Mouse (Mus musculus) midbrain, embryonic 10.5 days (tissue): ENCODE measurements around the gene Ppwd1. TPM values are rescaled to one million over a fixed set of nuclear protein-coding genes. Genes with fewer than 3 reads are reported as not detected.
"Not testable (repeated sequence)": the region's sequence is repeated elsewhere in the genome, so short reads cannot be mapped to it uniquely, and the experiment has no call there.

Experiments
- DNase-seq: peaks from one replicate; pipeline ENCODE4 v3.0.0-alpha.2; 2017; ENCODE audit warnings: low spot score
- H3K27ac ChIP-seq: fragments of 300-500 bp; sonication (generic); replicated peaks from 2 replicates; pipeline ENCODE4 v1.5.1; 2016; ENCODE audit warnings: mild to moderate bottlenecking
- H3K27me3 ChIP-seq: fragments of 300-500 bp; sonication (generic); 2 replicates; pipeline ENCODE4 v1.6.1; 2016; ENCODE audit warnings: low read depth, mild to moderate bottlenecking; ENCODE audit not compliant: poor library complexity, severe bottlenecking
- H3K36me3 ChIP-seq: fragments of 300-500 bp; sonication (generic); 2 replicates; pipeline ENCODE4 v1.6.1; 2016; ENCODE audit warnings: mild to moderate bottlenecking, moderate library complexity
- H3K4me1 ChIP-seq: fragments of 300-500 bp; sonication (generic); 2 replicates; pipeline ENCODE4 v1.6.1; 2016
- H3K4me3 ChIP-seq: fragments of 300-500 bp; sonication (generic); 2 replicates; pipeline ENCODE4 v1.5.1; 2016; ENCODE audit warnings: mild to moderate bottlenecking, moderate library complexity
- H3K9me3 ChIP-seq: fragments of 300-500 bp; sonication (generic); replicated peaks from 2 replicates; pipeline ENCODE4 v1.6.1; 2016; ENCODE audit warnings: mild to moderate bottlenecking
- WGBS: fragments of 180-500 bp; shearing (Covaris S2); methylation state at CpG from one replicate; pipeline ENCODE4 v1.1.7; 2016; 5-methylcytosine and 5-hydroxymethylcytosine counted together
- polyA plus RNA-seq: library from polyadenylated mRNA; unstranded; fragments of >200 nt; fragmentation: Nextera tagmentation; extraction: Ambion mirVana; gene quantifications from 2 replicates; pipeline ENCODE4 v1.2.1, GENCODE M21; 2016

Ppwd1 gene
- 17.9 and 18.6 TPM in 2 replicates for polyA plus RNA-seq

GRCm38 (mm10) chr13:104228384-104229066, at the start of gene Ppwd1, which contains the start of gene Cenpk:
TSS of gene Ppwd1 (minus strand) at chr13:104228843.
TSS of gene Cenpk (plus strand) at chr13:104228611.
- H3K4me1 ChIP-seq = peaks cover 28% of the 10 kb centered on the region
- peak within 1 kb of the TSS; percentile 95 for H3K27ac ChIP-seq
- DNase-seq = peak; percentile 97
- H3K4me3 ChIP-seq = peak within 1 kb of the TSS; percentile 81
- peaks cover 28% of the 10 kb centered on the region for H3K36me3 ChIP-seq
- H3K27me3 ChIP-seq = no peaks in the 10 kb centered on the region
- under 1% methylated on average over 55 of the region's 55 CpGs for WGBS
- no peaks in the 10 kb centered on the region for H3K9me3 ChIP-seq

- Histone ChIP-seq H3K9me3 (no peaks in the 10 kb centered on the region), H3K4me1 (no peaks in the 10 kb centered on the region), H3K27me3 (no peaks in the 10 kb centered on the region), H3K36me3 (no peaks in the 10 kb centered on the region), H3K4me3 (no peak overlapping the region), H3K27ac (no peak overlapping the region)
- WGBS = 95% methylated on average over 3 of the region's 3 CpGs
- no peak for DNase-seq
Measured at GRCm38 (mm10) chr13:104258997-104259396, 30.4 kb upstream of the Ppwd1 start.

- Histone ChIP-seq H3K36me3 (peaks cover 29% of the 10 kb centered on the region), H3K4me3 (peak overlapping the region; percentile 81), H3K27me3 (no peaks in the 10 kb centered on the region), H3K9me3 (no peaks in the 10 kb centered on the region), H3K4me1 (peaks cover 28% of the 10 kb centered on the region), H3K27ac (peak overlapping the region; percentile 95)
- DNase-seq = no peak
- 11% methylated on average over 15 of the region's 15 CpGs for WGBS
Measured at GRCm38 (mm10) chr13:104229181-104229580, 538 bp upstream of the Ppwd1 start.

- Histone ChIP-seq H3K36me3 (peaks cover 28% of the 10 kb centered on the region), H3K4me3 (peak overlapping the region; percentile 81), H3K4me1 (peaks cover 28% of the 10 kb centered on the region), H3K27me3 (no peaks in the 10 kb centered on the region), H3K9me3 (no peaks in the 10 kb centered on the region), H3K27ac (no peak overlapping the region)
- DNase-seq = no peak
- WGBS = 76% methylated on average over 3 of the region's 3 CpGs
Measured at GRCm38 (mm10) chr13:104227478-104227877, 1.2 kb downstream of the Ppwd1 start.

- Histone ChIP-seq H3K9me3 (no peaks in the 10 kb centered on the region), H3K36me3 (peaks cover 67% of the 10 kb centered on the region), H3K4me1 (no peaks in the 10 kb centered on the region), H3K27ac (no peak overlapping the region), H3K4me3 (no peak overlapping the region), H3K27me3 (no peaks in the 10 kb centered on the region)
- 71% methylated on average over 1 of the region's 1 CpGs for WGBS
- DNase-seq = no peak
Measured at GRCm38 (mm10) chr13:104204313-104204712, 24.3 kb downstream of the Ppwd1 start.

- H3K4me3 ChIP-seq, H3K4me1 ChIP-seq, H3K27me3 ChIP-seq, H3K27ac ChIP-seq, DNase-seq, H3K9me3 ChIP-seq: not testable (repeated sequence)
- peaks cover 71% of the 10 kb centered on the region for H3K36me3 ChIP-seq
Measured at GRCm38 (mm10) chr13:104195891-104196290, 32.8 kb downstream of the Ppwd1 start.

- no peak for DNase-seq
- H3K36me3 ChIP-seq = peaks cover 87% of the 10 kb centered on the region
- no peak overlapping the region for H3K27ac ChIP-seq
- no peaks in the 10 kb centered on the region for H3K9me3 ChIP-seq
- no peaks in the 10 kb centered on the region for H3K4me1 ChIP-seq
- 89% methylated on average over 4 of the region's 4 CpGs for WGBS
- H3K4me3 ChIP-seq = no peak overlapping the region
- H3K27me3 ChIP-seq = no peaks in the 10 kb centered on the region
Measured at GRCm38 (mm10) chr13:104187357-104187756, 41.3 kb downstream of the Ppwd1 start.

- H3K4me1 ChIP-seq = peaks cover 27% of the 10 kb centered on the region
- WGBS = 23% methylated on average over 13 of the region's 13 CpGs
- no peaks in the 10 kb centered on the region for H3K27me3 ChIP-seq
- H3K9me3 ChIP-seq = no peaks in the 10 kb centered on the region
- peak overlapping the region; percentile 89 for H3K27ac ChIP-seq
- no peak for DNase-seq
- peaks cover 45% of the 10 kb centered on the region for H3K36me3 ChIP-seq
- peak overlapping the region; percentile 69 for H3K4me3 ChIP-seq
Measured at GRCm38 (mm10) chr13:104179176-104179888, 49.3 kb downstream of the Ppwd1 start.

GRCm38 (mm10) chr13:104178650-104179121, 50.0 kb downstream of the Ppwd1 start, which contains the start of gene Trim23:
TSS of gene Trim23 (plus strand) at chr13:104178797.
- H3K27ac ChIP-seq = peak within 1 kb of the TSS; percentile 89
- H3K4me3 ChIP-seq = peak within 1 kb of the TSS; percentile 69
- H3K36me3 ChIP-seq = peaks cover 44% of the 10 kb centered on the region
- no peaks in the 10 kb centered on the region for H3K9me3 ChIP-seq
- under 1% methylated on average over 38 of the region's 38 CpGs for WGBS
- no peaks in the 10 kb centered on the region for H3K27me3 ChIP-seq
- peaks cover 27% of the 10 kb centered on the region for H3K4me1 ChIP-seq
- DNase-seq = peak; percentile 96

- under 1% methylated on average over 32 of the region's 32 CpGs for WGBS
- no peaks in the 10 kb centered on the region for H3K27me3 ChIP-seq
- DNase-seq = peak; percentile 87
- H3K4me1 ChIP-seq = peaks cover 27% of the 10 kb centered on the region
- peak within 1 kb of the TSS; percentile 89 for H3K27ac ChIP-seq
- H3K36me3 ChIP-seq = peaks cover 37% of the 10 kb centered on the region
- H3K9me3 ChIP-seq = no peaks in the 10 kb centered on the region
- peak within 1 kb of the TSS; percentile 69 for H3K4me3 ChIP-seq
Measured at GRCm38 (mm10) chr13:104177796-104178649, 50.6 kb downstream of the Ppwd1 start, which contains the start of gene Trappc13. TSS of gene Trappc13 (minus strand) at chr13:104178469.

GRCm38 (mm10) chr13:104176874-104177273, 51.8 kb downstream of the Ppwd1 start:
- 83% methylated on average over 3 of the region's 3 CpGs for WGBS
- Histone ChIP-seq H3K4me3 (peak overlapping the region; percentile 69), H3K9me3 (no peaks in the 10 kb centered on the region), H3K27ac (no peak overlapping the region), H3K4me1 (peaks cover 27% of the 10 kb centered on the region), H3K36me3 (peaks cover 26% of the 10 kb centered on the region), H3K27me3 (no peaks in the 10 kb centered on the region)
- no peak for DNase-seq

GRCm38 (mm10) chr13:104172498-104172897, 56.1 kb downstream of the Ppwd1 start:
- peaks cover 15% of the 10 kb centered on the region for H3K4me1 ChIP-seq

More at GRCm38 (mm10) chr13:104172498-104172897, 56.1 kb downstream of the Ppwd1 start:
- DNase-seq = no peak
- Histone ChIP-seq H3K27me3 (no peaks in the 10 kb centered on the region), H3K9me3 (peaks cover 6% of the 10 kb centered on the region; the same call in 1 of the 2 replicates), H3K36me3 (peaks cover 41% of the 10 kb centered on the region), H3K4me3 (no peak overlapping the region), H3K27ac (no peak overlapping the region)
